Mouse (Mus musculus): ENCODE data around the gene Mrpl32.

Gene Mrpl32

DNA sequence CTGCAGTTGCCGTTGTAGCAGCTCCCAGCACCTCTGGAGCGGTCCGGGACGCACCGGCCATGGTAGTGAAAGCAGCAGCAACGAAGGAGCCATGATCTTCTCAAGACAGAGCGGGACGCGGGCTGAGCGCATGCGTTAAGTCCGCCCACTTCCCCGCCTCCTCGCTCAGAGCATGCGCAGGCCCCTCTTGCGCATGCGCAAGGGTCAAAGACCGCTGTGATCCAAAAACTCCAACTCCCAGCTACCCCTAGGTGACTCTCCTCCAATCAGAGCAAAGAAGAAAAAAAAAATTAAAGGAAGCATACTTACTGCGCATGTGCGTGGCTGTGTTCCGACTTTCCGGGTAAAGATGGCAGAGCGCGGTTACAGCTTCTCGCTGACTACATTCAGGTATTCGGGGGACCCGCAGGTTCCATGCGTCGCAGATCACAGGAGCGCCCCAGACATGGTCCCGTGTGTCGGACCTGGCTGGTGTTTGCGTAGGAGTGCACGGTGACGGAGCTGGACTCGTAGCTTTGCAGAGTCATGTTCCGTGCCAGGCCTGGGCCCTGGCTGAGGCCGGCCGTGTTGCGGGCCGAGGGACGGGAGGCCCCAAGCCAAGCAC lies at the start of gene Mrpl32, which contains the start of gene Psma2:
Mrpl32 (minus strand) TSS at position 240 of the 604 bp plus-strand sequence.
Psma2 (plus strand) TSS at position 315 of the 604 bp plus-strand sequence.
- DNase-seq (ENCODE audit: low spot score), result peak; percentile 97

GRCm38 (mm10) chr13:14649301-14649700 lies 36.3 kb upstream of the Mrpl32 start:
- no peak for DNase-seq (ENCODE audit: low spot score)

GRCm38 (mm10) chr13:14639998-14640397 lies 27.0 kb upstream of the Mrpl32 start:
- no peak for DNase-seq (ENCODE audit: low spot score)

GRCm38 (mm10) chr13:14629726-14630641 lies 17.0 kb upstream of the Mrpl32 start, which contains the start of gene AW209491:
Gene AW209491 (plus strand): TSS chr13:14630154.
- peak; percentile 94 for DNase-seq (ENCODE audit: low spot score)

DNA sequence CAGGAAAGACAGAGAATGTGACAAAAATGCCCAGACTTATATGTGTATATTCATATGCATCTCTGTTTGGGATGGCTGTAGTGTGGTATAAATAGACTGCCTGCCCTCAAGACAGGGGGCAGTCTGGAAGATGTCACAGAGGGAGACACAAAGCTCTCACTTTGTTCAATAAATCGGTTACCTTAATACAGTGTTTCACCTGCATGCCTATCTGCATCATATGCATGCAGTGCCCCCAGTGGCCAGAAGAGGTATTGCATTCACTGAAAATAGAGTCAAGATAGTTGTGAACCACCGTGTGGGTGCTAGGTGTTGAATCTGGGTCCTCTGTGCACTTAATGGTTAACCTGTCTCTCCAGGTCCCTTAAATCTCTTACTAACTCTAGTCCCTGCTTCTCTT lies 5.8 kb upstream of the Mrpl32 start:
- peak; percentile 16 for DNase-seq (ENCODE audit: low spot score)

DNA sequence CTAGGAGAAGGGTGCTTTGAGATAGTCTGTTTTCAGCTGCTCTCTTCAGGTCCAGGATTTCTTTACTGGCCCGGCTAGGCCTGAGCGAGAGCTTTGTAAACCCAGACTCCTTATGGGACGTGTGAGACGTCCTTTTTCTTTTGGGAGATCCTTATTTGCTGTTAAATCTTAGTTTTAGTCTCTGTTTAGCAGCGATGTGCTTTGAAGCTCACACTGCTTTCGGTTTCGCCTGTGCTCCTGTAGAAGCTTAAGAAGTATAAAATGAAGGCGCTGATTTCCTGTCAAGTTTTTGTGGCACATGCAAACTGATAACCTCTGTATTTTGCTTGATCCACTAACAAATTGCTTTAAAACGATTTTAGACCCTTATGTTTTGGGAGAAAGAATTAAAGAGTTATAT lies 588 bp upstream of the Mrpl32 start:
- DNase-seq (ENCODE audit: low spot score), result no peak

- no peak for DNase-seq (ENCODE audit: low spot score)
Measured at GRCm38 (mm10) chr13:14612463-14612862, 502 bp downstream of the Mrpl32 start.

DNA sequence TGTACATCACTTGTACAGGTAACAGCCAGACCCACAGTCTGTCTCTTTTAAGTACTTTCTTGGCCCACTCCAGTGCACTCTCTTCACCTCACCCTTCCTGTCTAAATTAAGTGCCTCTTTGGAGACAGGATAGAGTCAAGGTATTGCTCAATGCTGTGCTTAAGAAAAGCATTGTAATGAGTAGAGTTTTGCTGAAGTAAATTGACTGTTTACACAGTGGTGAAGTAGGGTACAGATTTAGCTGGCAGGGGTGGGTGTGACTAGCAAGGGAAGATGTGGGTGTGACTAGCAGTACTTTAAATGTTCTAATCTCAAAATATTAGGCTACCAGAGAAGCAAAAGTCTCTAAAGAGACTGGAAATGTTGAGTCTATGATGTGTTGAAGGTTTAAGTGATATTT lies 5.3 kb downstream of the Mrpl32 start:
- DNase-seq (ENCODE audit: low spot score), result no peak

DNA sequence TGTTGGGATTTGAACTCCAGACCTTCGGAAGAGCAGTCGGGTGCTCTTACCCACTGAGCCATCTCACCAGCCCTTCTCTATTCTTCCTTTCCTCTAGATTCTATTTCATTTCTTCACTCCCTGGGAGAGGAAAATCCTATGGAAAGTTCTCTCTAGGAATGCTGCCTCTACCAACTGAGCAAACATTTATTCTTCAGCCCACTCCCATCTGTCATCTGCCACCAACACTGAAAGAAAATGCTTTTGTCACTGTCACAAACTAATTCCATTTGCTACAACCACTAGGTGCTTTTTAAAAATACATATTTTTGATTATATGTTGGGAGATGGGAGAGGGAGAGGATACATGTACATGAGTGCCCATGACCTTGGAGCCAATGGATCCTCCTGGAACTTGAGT lies 10.2 kb downstream of the Mrpl32 start:
- no peak for DNase-seq (ENCODE audit: low spot score)

- no peak for DNase-seq (ENCODE audit: low spot score)
Measured at GRCm38 (mm10) chr13:14580392-14580791, 32.6 kb downstream of the Mrpl32 start.

- DNase-seq (ENCODE audit: low spot score), result no peak
Measured at GRCm38 (mm10) chr13:14574128-14574527, 38.8 kb downstream of the Mrpl32 start.

DNA sequence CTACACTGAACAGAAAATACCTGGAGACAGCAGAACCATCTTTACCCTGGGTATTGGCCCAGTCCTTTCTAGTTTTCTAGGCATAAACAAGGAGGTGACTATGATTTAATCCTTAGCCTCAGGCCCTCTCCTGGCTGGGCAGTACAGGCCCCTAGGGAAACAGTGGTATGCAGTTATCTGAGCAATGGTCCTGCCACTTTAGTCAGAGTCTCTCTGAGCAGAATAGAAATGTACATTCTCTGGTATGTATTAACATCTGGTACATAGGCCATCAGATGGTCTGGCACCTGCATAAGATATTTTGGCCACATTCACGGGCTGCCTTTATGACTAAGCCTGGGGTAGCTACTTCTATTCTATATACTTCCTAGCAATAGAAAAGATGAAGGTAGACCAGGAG lies 51.6 kb downstream of the Mrpl32 start:
- DNase-seq (ENCODE audit: low spot score), result no peak
